ENCODE assay signal across 19 mouse cellular contexts in the genomic region with DNA sequence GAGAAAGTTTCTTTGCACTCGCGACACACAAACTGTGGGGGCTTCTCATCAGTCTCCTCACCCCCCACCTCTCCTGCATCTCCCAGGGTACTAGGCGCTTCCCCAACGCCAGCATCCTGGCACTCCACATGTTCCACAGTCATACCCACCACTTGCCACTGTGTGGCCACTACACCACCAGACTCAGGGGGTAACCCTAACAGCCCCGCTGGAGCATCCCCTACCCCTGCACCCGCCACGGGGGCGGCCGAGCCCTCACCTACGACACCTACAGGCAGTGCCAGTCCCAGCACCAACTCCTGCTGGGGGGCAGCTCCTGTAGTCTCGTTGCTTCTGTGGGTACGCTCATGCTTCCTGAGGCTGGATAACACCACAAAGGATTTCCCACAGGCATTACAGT. TPM values are rescaled to one million over a fixed set of nuclear protein-coding genes. Genes with fewer than 3 reads are reported as not detected.
"Had no signal": no experiment of that assay in that cellular context is flagged by ENCODE, and none has a peak within 500 bp of the region (broad histone marks: within the 10 kb centered on the region; RNA-seq: fewer than 3 reads in every experiment).

No protein-coding gene starts in this region.

- H3K27me3 ChIP-seq: limb, embryonic 12.5 days; liver, embryonic 13.5 days; neural tube, embryonic 13.5 days had no signal

- H3K4me1 ChIP-seq: limb, embryonic 12.5 days had no signal

- H3K4me3 ChIP-seq: layer of hippocampus, adult 2 months; limb, embryonic 12.5 days; liver, embryonic 13.5 days; neural tube, embryonic 13.5 days had no signal

- H3K9ac ChIP-seq: limb, embryonic 12.5 days; liver, embryonic 13.5 days; liver, postnatal 0 days; neural tube, embryonic 13.5 days had no signal

- H3K4me2 ChIP-seq: limb, embryonic 12.5 days; liver, embryonic 13.5 days; neural tube, embryonic 13.5 days had no signal

- H3K27ac ChIP-seq: layer of hippocampus, adult 2 months; limb, embryonic 12.5 days; liver, embryonic 13.5 days; neural tube, embryonic 13.5 days; stomach, postnatal 0 days had no signal

- ATAC-seq: liver, postnatal 0 days had no signal

- DNase-seq: kidney, adult 9 months; kidney, postnatal 4 days; liver; liver, embryonic 13.5 days; liver, postnatal 0 days; lung, postnatal 36 days; midbrain, embryonic 14.5 days; right cerebral cortex, postnatal 14 days; thymus, postnatal 4 days had no signal

- H3K9me3 ChIP-seq: limb, embryonic 12.5 days; liver, embryonic 13.5 days; neural tube, embryonic 13.5 days had no signal

RNA-seq across cellular contexts. Expression of a gene that starts 24.3 kb away (rescaled TPM):
- total RNA-seq: monocyte, adult 5-6 weeks had no signal

RNA-seq across cellular contexts. Expression of a gene that starts 28.8 kb away (rescaled TPM):
- total RNA-seq: layer of hippocampus, adult 2 months; layer of hippocampus, postnatal 10 days; left cerebral cortex, postnatal 36 days; megakaryocyte progenitor cell, adult 5-6 weeks; monocyte, adult 5-6 weeks had no signal
- polyA plus RNA-seq: limb, embryonic 12.5 days; liver, embryonic 13.5 days; liver, postnatal 0 days; lung, embryonic 16.5 days; midbrain, embryonic 14.5 days; neural tube, embryonic 13.5 days; small intestine, adult 2 months; stomach, postnatal 0 days had no signal
